Mouse (Mus musculus) liver, adult 2 months (tissue): ENCODE measurements at regions not wholly inside any gene's neighbourhood (a gene's known extent, or its start where the extent isn't known, plus 50 kb on each side); places are given as distances from the start of the nearest gene placed in this dataset.

Experiments
- CTCF ChIP-seq: fragments of 200-500 bp; IDR thresholded peaks from 2 replicates; pipeline ENCODE4 v1.5.1; 2011; ENCODE audit warnings: low read depth, low read length, control low read depth
- POLR2A ChIP-seq: fragments of 200-500 bp; IDR thresholded peaks from 2 replicates; pipeline ENCODE4 v1.6.1; 2011; ENCODE audit warnings: low read length, control low read depth; ENCODE audit not compliant: insufficient read depth; ENCODE audit errors: extremely low read depth

DNA sequence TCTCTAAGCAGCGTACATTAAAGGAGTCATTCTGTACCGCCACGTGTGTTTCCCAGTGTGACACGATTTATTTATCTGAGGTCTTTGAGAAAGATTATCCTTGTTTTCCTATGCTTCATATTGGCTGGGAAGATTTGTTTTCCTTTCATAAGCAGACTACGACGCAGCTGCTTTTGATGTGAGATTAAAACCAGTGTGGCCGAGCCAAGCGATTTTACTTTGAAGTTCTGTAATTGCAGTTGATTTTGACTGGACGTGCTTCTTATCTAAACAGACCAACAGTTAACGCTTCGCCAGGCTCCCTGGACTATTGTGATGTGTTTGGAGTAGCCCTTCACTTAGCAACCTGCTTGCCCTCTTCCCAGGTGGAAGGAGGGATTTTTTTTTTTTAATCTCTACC lies 120.6 kb downstream of the Dact1 start:
- TF ChIP-seq POLR2A (no peak), CTCF (no peak)
